Mouse (Mus musculus): ENCODE measurements around the gene Olfr61.
"Not testable (repeated sequence)": the region's sequence is repeated elsewhere in the genome, so short reads cannot be mapped to it uniquely, and the experiment has no call there.

The Olfr61 gene

DNA sequence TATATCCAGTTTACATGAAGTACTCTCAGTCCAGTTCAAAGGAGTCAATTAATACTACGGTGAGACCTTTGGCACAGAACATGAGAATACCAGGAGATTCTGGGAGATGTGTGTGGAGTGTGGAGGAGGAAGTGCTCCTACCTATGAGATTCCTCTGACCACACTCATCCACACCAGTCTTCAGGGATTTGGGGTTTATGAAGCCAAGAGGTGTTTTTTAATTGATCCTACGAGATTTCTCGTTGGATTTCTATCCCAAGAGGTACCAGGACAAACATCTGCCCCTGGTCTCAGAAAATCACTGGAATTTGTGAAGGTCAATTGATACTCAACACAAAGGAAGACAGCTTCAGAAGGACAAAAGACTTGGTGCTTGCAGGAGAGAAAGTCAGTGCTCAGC is at the start of gene Olfr61:
Olfr61 (plus strand) TSS at position 301 of the 400 bp plus-strand sequence.
- DNase-seq (ENCODE audit: low spot score in 2 of 2), result not testable (repeated sequence)

GRCm38 (mm10) chr7:140600969-140601368 is 27.8 kb upstream of the Olfr61 start, which contains the start of gene Olfr46:
Gene Olfr46 (plus strand): TSS chr7:140601269.
- not testable (repeated sequence) for DNase-seq (ENCODE audit: low spot score in 2 of 2)

GRCm38 (mm10) chr7:140630559-140630958 is 1.8 kb downstream of the Olfr61 start:
- no peak for DNase-seq (ENCODE audit: low spot score in 2 of 2)

DNA sequence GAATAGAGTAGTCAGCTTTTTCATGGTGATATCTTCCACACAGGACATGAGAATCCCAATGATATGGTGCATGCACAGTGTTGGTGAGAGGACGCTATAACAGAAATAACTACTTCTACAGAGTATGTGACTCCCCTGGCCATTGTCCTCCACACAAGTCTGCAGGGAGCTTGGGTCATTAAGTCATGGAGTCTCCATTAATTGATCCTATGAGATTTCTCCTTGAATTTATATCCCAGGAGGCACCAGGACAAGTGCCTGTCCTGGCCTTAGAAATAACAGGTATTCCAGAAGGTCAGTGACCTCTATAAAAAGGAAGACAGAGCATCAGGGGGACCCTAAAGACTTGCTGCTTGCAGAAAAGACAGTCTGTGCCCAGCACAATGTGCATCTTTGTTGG is 17.4 kb downstream of the Olfr61 start, which contains the start of gene Olfr53:
Olfr53 (plus strand) TSS at position 301 of the 400 bp plus-strand sequence.
- no peak for DNase-seq (ENCODE audit: low spot score in 2 of 2)

GRCm38 (mm10) chr7:140659630-140660029 is 30.9 kb downstream of the Olfr61 start, which contains the start of gene Olfr539:
Gene Olfr539 (plus strand): TSS chr7:140659930.
- no peak for DNase-seq (ENCODE audit: low spot score in 2 of 2)

GRCm38 (mm10) chr7:140670693-140671092 is 41.9 kb downstream of the Olfr61 start:
- DNase-seq (ENCODE audit: low spot score in 2 of 2), result not testable (repeated sequence)

GRCm38 (mm10) chr7:140675863-140676262 is 47.1 kb downstream of the Olfr61 start:
- no peak for DNase-seq (ENCODE audit: low spot score in 2 of 2)

DNA sequence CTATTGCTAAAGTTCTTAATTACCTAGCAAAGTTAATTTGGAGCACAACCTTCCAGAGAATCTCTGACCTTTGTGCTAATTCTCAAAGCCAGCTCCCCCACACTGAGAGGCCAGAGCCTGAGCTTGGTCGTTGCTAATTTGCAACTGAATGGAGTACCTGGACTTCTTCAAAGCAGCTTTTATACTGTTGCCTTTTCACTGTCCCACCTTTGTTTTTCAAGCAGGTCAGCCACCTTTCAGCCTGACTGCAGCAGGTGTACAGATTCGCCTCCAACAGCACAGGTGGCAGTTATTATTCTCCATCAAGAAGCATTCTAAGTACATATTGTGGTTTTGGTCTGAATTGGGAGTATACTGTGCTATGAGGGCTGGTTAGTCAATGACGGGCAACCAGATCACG is 50.8 kb downstream of the Olfr61 start:
- not testable (repeated sequence) for DNase-seq (ENCODE audit: low spot score in 2 of 2)

DNA sequence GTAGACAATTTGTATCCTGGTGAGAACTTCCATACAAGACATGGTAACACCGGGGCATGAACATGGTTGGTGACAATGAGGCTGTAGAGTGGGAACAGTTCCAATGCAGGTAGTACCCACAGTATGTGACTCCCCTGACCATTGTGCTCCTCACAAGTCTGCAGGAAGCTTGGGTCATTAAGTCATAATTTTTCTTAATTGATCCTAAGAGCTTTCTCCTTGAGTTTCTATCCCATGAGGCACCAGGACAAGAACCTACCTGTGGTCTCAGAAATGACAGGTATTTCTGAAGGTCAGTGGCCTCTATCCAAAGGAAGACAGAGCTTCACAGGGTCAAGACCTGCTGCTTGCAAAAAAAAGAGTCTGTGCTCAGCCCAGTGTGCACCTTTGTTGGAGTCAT is 52.9 kb downstream of the Olfr61 start, which contains the start of gene Olfr45:
Olfr45 (plus strand) TSS at position 301 of the 400 bp plus-strand sequence.
- no peak for DNase-seq (ENCODE audit: low spot score in 2 of 2)
